Mouse (Mus musculus) heart, embryonic 16.5 days (tissue): ENCODE data around the gene Ambra1. TPM values are rescaled to one million over a fixed set of nuclear protein-coding genes. Genes with fewer than 3 reads are reported as not detected.
A peak's percentile ranks its signal among the peaks of the same experiment; 100 is the strongest.

ENCODE experiments used
- ATAC-seq: fragments of 200-750 bp; cut with Nextera tagmentation; replicated peaks from 2 replicates; pipeline ENCODE4 v1.8.0; 2017; ENCODE audit warnings: moderate number of reproducible peaks; ENCODE audit not compliant: insufficient read depth, low FRiP score; ENCODE audit errors: extremely low read depth
- H3K27ac ChIP-seq: fragments of 300-500 bp; sonication (generic); 2 replicates; pipeline ENCODE4 v1.5.1; 2014; ENCODE audit warnings: mild to moderate bottlenecking, low read length, control low read depth, moderate library complexity
- H3K27me3 ChIP-seq: fragments of 300-500 bp; sonication (generic); 2 replicates; pipeline ENCODE4 v1.6.1; 2014; ENCODE audit warnings: low read length, mixed read lengths; ENCODE audit not compliant: control insufficient read depth, insufficient read depth
- H3K36me3 ChIP-seq: fragments of 300-500 bp; sonication (generic); 2 replicates; pipeline ENCODE4 v1.6.1; 2014; ENCODE audit not compliant: control insufficient read depth, insufficient read depth
- H3K4me1 ChIP-seq: fragments of 300-500 bp; sonication (generic); 2 replicates; pipeline ENCODE4 v1.6.1; 2014; ENCODE audit warnings: low read length, mixed read lengths; ENCODE audit not compliant: control insufficient read depth, insufficient read depth
- H3K4me2 ChIP-seq: fragments of 300-500 bp; sonication (generic); 2 replicates; pipeline ENCODE4 v1.6.1; 2014; ENCODE audit warnings: low read depth, mild to moderate bottlenecking, control low read depth, low read length
- H3K4me3 ChIP-seq: fragments of 300-500 bp; sonication (generic); 2 replicates; pipeline ENCODE4 v1.5.1; 2014; ENCODE audit warnings: mild to moderate bottlenecking, control low read depth, low read length
- H3K9ac ChIP-seq: fragments of 300-500 bp; sonication (generic); 2 replicates; pipeline ENCODE4 v1.6.1; 2014; ENCODE audit warnings: low read length, control low read depth
- H3K9me3 ChIP-seq: fragments of 300-500 bp; sonication (generic); replicated peaks from 2 replicates; pipeline ENCODE4 v1.6.1; 2016; ENCODE audit warnings: low read length; ENCODE audit not compliant: control insufficient read depth
- WGBS: fragments of 180-500 bp; shearing (Covaris S2); extraction: QIAGEN DNeasy Blood & Tissue Kit; methylation state at CpG from one replicate; pipeline ENCODE4 v1.1.7; 2014; 5-methylcytosine and 5-hydroxymethylcytosine counted together
- polyA plus RNA-seq: library from polyadenylated mRNA; unstranded; fragments of >200 nt; fragmentation: Nextera tagmentation; extraction: Ambion mirVana; gene quantifications from 2 replicates; pipeline ENCODE4 v1.2.1, GENCODE M21; 2015

Gene Ambra1
- polyA plus RNA-seq, 1 experiment from 2014 or later = 11.3 TPM

- H3K27ac ChIP-seq = no peak overlapping the region
- H3K4me3 ChIP-seq = no peak overlapping the region
- H3K27me3 ChIP-seq = peaks cover 41% of the 10 kb centered on the region
- no peak overlapping the region for H3K4me2 ChIP-seq
- peaks cover 24% of the 10 kb centered on the region for H3K4me1 ChIP-seq
- ATAC-seq = no peak
- H3K9ac ChIP-seq = no peak overlapping the region
- no peaks in the 10 kb centered on the region for H3K36me3 ChIP-seq
- H3K9me3 ChIP-seq = no peaks in the 10 kb centered on the region
- 72% methylated on average over 15 of the region's 15 CpGs for WGBS
These were observed 195.5 kb downstream of the Ambra1 start for GRCm38 (mm10) chr2:91925442-91925841.

- peak within 1 kb of the TSS; percentile 51 for H3K4me2 ChIP-seq
- peaks cover 28% of the 10 kb centered on the region for H3K27me3 ChIP-seq
- no peaks in the 10 kb centered on the region for H3K9me3 ChIP-seq
- H3K27ac ChIP-seq = no peak within 1 kb of the TSS
- H3K4me3 ChIP-seq = peak within 1 kb of the TSS; percentile 7; the same call in 1 of the 2 replicates
- WGBS = 74% methylated on average over 3 of the region's 3 CpGs
- H3K4me1 ChIP-seq = peaks cover 25% of the 10 kb centered on the region
- no peaks in the 10 kb centered on the region for H3K36me3 ChIP-seq
- H3K9ac ChIP-seq = no peak within 1 kb of the TSS
- ATAC-seq = no peak
These were observed 197.0 kb downstream of the Ambra1 start, which contains the start of gene Chrm4 for GRCm38 (mm10) chr2:91926949-91927348. Chrm4 (plus strand) TSS chr2:91927249.

GRCm38 (mm10) chr2:91927826-91928533, 198.0 kb downstream of the Ambra1 start:
- ATAC-seq = no peak
- peak overlapping the region; percentile 51 for H3K4me2 ChIP-seq
- peaks cover 18% of the 10 kb centered on the region for H3K27me3 ChIP-seq
- H3K9me3 ChIP-seq = no peaks in the 10 kb centered on the region
- no peak overlapping the region for H3K27ac ChIP-seq
- peak overlapping the region; percentile 7; the same call in 1 of the 2 replicates for H3K4me3 ChIP-seq
- H3K4me1 ChIP-seq = peaks cover 30% of the 10 kb centered on the region
- WGBS = 38% methylated on average over 34 of the region's 34 CpGs
- H3K36me3 ChIP-seq = peaks cover under 1% of the 10 kb centered on the region; the same call in 1 of the 2 replicates
- no peak overlapping the region for H3K9ac ChIP-seq

DNA sequence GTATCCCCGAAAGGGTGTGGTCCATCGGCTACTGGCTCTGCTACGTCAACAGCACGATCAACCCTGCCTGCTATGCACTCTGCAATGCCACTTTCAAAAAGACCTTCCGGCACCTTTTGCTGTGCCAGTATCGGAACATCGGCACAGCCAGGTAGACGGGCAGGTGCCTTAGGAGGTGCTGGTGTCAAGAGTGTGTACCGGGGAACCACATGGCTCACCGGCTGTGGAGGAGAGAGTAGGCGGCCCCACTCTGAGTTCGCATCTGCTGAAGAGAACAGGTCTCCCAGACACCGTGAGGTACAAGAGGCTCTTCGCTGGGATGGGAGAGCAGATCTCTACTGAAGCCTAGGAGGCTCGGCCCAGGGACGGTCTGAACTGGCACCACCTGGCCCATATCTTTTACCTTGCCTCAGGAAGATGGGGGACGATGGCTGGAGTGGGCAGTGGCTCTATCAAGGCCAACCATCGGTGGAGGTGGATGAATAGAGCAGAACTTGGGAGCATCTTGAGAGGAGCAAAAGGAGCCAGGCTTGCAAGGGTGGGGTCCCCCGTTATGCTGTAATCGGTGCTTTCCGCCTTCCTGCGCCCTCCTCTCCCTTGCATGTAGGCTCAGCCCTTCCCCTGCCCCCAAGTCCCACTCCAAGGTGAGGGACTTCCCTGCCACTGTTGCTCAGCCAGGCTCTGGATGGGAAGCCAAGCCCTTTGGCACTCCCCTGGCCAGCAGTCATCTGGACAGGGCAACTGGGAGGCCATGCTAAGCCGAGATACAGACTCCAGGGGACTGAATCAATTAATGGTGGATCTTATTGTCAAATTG, 198.8 kb downstream of the Ambra1 start:
- Histone ChIP-seq H3K9ac (no peak overlapping the region), H3K27ac (no peak overlapping the region), H3K27me3 (peaks cover 11% of the 10 kb centered on the region), H3K36me3 (peaks cover 4% of the 10 kb centered on the region; the same call in 1 of the 2 replicates), H3K4me2 (peak overlapping the region; percentile 51; the same call in 1 of the 2 replicates), H3K4me1 (peaks cover 28% of the 10 kb centered on the region), H3K4me3 (no peak overlapping the region), H3K9me3 (no peaks in the 10 kb centered on the region)
- 69% methylated on average over 23 of the region's 23 CpGs for WGBS
- ATAC-seq = no peak

- no peak overlapping the region for H3K27ac ChIP-seq
- H3K27me3 ChIP-seq = peaks cover 7% of the 10 kb centered on the region
- H3K4me1 ChIP-seq = peaks cover 25% of the 10 kb centered on the region
- H3K9ac ChIP-seq = no peak overlapping the region
- H3K9me3 ChIP-seq = no peaks in the 10 kb centered on the region
- WGBS = 66% methylated on average over 3 of the region's 3 CpGs
- no peak for ATAC-seq
- no peak overlapping the region for H3K4me3 ChIP-seq
- H3K36me3 ChIP-seq = peaks cover 5% of the 10 kb centered on the region; the same call in 1 of the 2 replicates
- no peak overlapping the region for H3K4me2 ChIP-seq
These were observed 199.5 kb downstream of the Ambra1 start for GRCm38 (mm10) chr2:91929455-91929854.

GRCm38 (mm10) chr2:91929936-91930335, 200.0 kb downstream of the Ambra1 start:
- 16% methylated on average over 12 of the region's 12 CpGs for WGBS
- H3K4me1 ChIP-seq = peaks cover 25% of the 10 kb centered on the region
- H3K9ac ChIP-seq = 0 out of 2 replicates have a peak overlapping the region, but pooled peaks have one; percentile 0
- ATAC-seq = no peak
- no peaks in the 10 kb centered on the region for H3K9me3 ChIP-seq
- peaks cover 4% of the 10 kb centered on the region; the same call in 1 of the 2 replicates for H3K27me3 ChIP-seq
- H3K36me3 ChIP-seq = peaks cover 7% of the 10 kb centered on the region
- no peak overlapping the region for H3K27ac ChIP-seq
- H3K4me2 ChIP-seq = peak overlapping the region; percentile 80
- peak overlapping the region; percentile 53 for H3K4me3 ChIP-seq

GRCm38 (mm10) chr2:91930761-91931291, 200.9 kb downstream of the Ambra1 start:
- no peak for ATAC-seq
- Histone ChIP-seq H3K4me3 (peak overlapping the region; percentile 53), H3K4me2 (peak overlapping the region; percentile 80), H3K27me3 (peaks cover 3% of the 10 kb centered on the region; the same call in 1 of the 2 replicates), H3K36me3 (peaks cover 14% of the 10 kb centered on the region), H3K9me3 (no peaks in the 10 kb centered on the region), H3K4me1 (peaks cover 25% of the 10 kb centered on the region), H3K9ac (peak overlapping the region; percentile 70), H3K27ac (peak overlapping the region; percentile 65)
- 17% methylated on average over 23 of the region's 23 CpGs for WGBS

DNA sequence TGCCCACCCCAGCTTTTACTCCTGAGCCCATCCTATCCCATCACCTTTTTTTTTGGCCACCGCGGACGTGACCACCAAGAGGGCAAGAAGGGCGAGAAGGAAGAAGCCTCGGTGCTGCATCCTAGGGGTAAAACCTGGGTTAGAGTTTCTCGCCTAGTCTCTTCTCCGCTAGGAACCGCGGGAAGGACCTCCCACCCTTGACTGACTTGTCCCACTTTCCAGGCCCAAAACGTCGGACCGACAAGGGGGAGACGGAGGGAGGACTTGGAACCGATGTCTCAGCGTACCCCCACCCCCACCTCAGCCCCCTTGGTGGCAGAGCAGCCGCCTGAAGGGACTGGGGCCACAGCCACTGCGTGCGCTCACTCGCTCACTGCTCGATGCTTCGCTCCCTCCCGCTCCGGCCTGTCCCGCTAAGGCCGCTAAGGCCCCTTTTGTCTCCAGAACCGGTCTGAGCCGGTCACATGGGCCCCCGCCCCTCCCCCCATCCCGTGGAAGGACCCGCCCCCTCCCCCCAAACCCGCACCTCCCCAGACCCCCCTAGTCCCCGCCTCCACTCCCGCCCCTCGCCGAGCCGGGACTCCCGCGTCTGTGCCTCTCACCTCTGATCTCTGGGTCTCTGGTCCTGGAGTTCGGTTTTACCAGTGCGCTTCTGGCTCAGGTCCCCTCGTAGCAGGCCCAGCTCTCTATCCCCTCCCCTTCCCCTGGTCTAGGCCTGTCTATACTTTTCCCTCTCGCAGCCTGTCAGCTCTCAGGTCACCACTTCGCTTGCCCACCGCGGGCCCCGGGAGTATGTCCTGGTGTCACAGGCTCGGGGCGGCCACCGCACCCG, 201.6 kb downstream of the Ambra1 start:
- peaks cover 21% of the 10 kb centered on the region for H3K36me3 ChIP-seq
- H3K9me3 ChIP-seq = no peaks in the 10 kb centered on the region
- peak overlapping the region; percentile 80 for H3K4me2 ChIP-seq
- peak overlapping the region; percentile 65 for H3K27ac ChIP-seq
- WGBS = 3% methylated on average over 47 of the region's 50 CpGs
- H3K27me3 ChIP-seq = no peaks in the 10 kb centered on the region
- H3K4me1 ChIP-seq = peaks cover 25% of the 10 kb centered on the region
- peak; percentile 47 for ATAC-seq
- H3K4me3 ChIP-seq = peak overlapping the region; percentile 53
- H3K9ac ChIP-seq = peak overlapping the region; percentile 70
